Mouse (Mus musculus) kidney, postnatal 25 days (tissue): ENCODE data around the gene Aspg.
A peak's percentile ranks its signal among the peaks of the same experiment; 100 is the strongest.

Experiments
- DNase-seq, 2 experiments: peaks; one replicate each; pipeline ENCODE4 v3.0.0; 2021; ENCODE audit warnings: mixed read lengths in 2 of 2

Gene Aspg

DNA sequence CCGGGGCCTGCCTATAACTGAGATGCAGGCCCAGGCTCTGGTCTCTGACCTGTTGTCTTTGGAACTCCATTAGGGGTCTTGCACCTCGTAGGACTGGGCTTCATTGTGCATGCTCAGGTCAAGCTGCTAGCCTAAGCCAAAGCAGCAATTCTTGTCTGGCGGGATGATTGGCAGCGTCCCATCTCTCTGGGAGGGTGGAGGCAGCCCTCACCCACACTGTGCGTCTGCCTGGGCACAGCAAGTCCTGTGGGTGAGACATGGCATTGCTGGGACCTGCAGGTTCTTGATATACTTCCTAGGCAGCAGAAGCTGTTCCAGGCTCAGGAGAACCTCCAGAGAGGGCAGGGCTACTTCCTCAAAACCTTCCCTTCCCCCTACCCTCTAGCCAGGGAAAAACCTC lies 10.5 kb downstream of the Aspg start:
- DNase-seq, result no peak

GRCm38 (mm10) chr12:112117649-112118048 lies 11.2 kb downstream of the Aspg start:
- no peak for DNase-seq

GRCm38 (mm10) chr12:112121188-112121587 lies 14.7 kb downstream of the Aspg start:
- DNase-seq, result peak; percentile 20 to 62

DNA sequence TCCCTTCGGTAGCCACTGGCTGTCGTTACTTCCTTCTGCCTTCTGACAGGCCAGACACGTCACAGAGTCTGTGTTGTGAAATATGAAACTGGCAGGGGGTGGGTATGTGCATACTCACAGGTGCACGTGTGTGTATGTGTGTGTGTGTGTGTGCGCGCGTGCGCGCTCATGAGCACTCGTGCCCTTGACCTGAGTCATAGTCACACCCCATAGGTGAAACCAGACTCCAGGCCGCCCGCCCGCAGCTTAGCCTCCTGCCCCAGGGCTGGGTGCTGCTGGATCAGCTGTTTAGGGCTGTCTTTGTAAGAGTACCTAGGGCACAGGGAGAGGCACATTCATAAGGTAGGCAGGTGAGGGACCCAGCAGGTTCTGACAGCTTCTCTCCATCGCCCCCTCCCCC lies 19.4 kb downstream of the Aspg start:
- peak; percentile 48 to 78 for DNase-seq

GRCm38 (mm10) chr12:112126931-112127635 lies 20.6 kb downstream of the Aspg start:
- DNase-seq, result no peak

DNA sequence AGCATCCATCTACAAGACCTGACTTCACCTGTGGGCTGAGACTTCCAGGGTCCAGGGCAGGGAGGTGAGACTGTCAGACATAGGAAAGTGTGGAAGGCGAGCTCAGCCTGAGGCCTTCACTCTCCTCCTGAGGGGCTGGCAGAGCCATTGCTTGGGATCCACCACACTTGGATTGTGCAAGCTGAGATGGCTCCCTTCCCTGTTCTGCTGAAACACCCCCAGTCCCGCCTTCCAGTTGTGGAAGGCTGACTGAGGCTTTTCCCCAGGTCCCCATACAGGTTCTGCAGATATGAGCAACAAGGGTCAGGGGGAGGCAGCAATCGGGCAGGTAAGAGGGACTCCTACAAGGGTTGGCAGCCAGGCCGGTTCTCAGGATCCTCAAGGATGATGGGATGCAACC lies 22.0 kb downstream of the Aspg start:
- DNase-seq, result no peak

- DNase-seq, result no peak
These were observed 22.9 kb downstream of the Aspg start for GRCm38 (mm10) chr12:112129300-112129856.

DNA sequence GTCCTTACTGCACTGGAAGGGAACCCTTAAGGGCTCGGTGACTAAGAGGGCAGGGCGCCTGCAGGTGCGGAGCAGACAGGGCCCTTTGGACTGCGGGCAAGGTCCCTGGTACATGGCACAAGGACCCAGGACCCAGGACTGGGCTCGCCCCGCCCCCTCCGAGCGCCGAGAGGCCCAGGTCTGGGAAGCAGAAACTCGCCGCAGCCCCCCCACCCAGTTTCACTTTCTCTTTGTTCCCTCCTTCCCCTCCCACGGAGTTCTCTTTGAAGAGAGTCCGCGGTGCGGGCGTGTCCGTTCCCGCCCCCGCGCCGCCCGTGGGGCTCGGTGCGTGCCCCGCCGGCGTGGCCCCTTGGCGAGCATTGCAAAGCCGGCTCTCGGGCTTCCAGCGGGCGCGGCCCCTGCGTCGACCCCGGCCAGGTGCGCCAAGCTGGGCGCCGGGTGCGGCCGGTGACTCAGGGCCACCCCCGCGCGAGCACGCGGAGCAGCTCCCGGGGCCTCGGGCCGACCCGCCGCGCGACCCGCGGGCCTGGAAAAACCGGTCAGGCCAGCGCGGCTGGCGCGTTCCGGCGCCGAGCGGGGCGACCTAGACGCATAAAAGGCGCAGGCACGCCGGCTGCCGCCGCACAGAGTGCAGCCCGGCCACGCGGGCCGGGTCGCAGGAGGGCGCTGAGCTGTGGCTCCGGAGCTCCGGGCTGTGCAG lies 23.8 kb downstream of the Aspg start:
- peak; percentile 90 to 95 for DNase-seq

DNA sequence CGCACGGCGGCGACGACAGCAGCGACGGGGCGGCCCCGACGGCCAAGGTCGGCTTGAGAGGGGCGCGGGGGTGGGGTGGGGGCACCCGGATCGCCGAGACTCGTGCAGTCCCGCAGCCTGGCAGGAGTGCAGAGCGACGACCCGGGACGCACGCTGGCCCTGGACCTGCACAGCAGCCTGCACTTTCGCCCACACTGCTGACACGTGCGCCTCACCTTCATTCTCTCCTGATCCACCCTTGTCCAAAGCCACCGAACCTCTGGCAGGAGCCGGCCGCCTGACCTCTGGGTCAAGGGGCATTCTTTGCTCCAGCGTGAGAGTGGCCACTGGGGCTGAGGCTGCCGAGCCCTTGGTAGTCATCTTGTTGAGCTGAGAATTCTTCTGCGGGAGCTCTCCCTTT lies 24.5 kb downstream of the Aspg start:
- peak; percentile 73 to 91 for DNase-seq

GRCm38 (mm10) chr12:112140231-112140630 lies 33.8 kb downstream of the Aspg start:
- DNase-seq, result peak; percentile 69

- DNase-seq, result no peak
These were observed 34.3 kb downstream of the Aspg start for GRCm38 (mm10) chr12:112140745-112141144.

DNA sequence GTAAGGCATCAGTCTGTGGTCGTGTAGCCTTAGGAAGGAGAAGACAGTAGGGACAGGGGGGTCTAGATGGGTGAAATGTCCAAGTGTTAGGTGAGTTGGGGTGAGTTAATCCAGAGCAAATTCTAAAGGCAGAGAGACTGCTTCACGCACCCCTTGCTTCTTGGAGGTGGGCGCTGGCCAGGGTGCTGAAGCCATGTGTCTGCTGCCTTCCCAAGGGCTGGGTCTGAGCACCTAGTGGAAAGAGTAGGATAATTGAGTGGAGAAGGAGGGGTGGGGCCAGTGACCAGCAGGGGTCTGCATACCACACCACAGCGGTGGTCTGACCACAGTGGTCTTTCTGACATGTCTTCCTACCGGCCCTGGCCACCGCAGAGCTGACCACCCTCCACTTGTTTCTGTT lies 34.8 kb downstream of the Aspg start:
- peak; percentile 76 to 78 for DNase-seq

DNA sequence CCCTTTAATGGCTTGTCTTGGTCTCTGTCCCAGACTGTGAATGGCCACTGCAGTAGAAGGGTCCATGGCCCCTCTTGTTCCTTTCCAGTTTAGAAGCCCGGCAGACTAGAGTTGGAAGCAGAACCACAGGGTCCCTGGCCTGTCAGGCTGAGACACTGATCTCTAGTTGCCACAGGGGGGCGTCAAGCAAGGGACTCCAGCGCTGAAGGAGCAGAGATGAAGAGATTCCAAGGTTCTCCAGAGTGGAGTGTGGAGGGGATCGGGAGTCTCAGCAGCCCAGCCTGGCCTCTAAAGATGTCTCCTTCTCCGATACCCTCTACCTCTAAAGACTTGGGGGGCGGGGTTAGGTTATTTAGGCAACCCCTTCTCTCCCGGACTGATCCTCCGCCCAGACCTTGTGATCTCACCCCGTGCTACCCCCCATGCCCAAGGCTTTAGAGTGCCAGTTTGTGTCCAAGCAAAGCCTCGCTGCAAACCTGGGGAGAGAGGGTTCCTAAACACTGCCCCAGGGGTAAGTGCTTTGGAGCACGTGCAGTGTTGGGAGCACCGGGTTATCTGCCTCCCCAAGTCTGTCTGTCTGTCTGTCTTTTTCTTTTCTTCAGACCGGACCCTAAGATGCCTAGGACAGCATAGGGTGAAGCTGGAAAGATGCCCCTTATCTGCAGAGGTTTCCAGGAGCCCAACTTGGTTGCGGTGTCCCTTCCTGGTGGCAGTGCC lies 36.8 kb downstream of the Aspg start:
- DNase-seq, result no peak

DNA sequence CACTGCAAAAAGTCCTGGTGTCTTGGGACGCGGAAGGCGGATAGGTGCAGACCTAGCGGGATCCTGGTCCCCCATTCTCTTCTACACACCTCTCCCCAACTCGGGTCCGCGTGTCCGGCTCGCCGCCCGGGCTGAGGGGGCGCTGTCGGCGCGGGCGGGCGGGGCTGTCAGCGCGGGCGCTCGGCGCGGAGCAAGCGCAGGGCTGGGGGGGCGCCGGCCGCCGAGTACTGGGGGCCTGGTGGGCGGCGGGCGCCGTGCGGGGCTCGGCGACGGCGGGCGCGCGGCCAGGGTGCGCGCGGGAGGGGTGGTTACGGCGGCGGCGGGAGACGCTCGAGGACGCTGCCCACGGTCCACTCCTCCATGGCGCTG lies 37.3 kb downstream of the Aspg start:
- no peak for DNase-seq

DNA sequence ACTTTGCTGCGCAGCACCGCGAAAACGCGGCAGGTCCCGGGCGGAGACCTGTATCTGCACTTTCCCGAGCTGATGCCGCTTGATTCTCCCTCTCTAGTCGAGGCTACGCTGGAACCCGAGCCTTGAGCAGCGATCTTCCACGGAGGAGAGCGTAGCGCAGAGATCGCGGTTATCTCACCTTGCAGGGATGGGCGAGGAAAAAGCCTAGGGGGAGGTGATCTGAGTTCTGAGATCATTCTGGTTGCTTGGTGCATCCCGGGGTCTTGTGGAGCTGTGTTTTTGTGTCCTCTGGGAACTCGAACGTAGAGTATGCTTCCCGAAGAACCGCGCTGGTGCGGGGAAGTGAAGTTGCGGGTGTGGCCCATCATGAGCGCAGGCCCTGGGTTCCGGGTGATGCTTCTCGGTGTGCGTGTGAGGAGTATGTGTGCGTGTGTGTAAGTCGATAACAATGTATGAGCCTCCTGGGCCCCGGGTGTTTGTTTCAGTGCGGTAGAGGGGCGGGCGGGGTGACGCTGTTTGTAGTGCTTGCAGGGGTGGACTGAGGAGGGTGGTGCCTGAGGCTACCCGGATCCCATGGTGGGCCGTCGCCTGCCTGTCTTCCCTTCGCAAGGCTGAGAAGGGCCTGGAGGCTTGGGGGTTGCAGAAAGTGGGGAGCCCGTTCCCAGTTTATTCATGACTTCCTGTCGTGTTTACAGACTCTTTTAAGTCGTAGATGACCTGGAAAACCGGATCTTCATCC lies 38.1 kb downstream of the Aspg start:
- DNase-seq, result no peak

DNA sequence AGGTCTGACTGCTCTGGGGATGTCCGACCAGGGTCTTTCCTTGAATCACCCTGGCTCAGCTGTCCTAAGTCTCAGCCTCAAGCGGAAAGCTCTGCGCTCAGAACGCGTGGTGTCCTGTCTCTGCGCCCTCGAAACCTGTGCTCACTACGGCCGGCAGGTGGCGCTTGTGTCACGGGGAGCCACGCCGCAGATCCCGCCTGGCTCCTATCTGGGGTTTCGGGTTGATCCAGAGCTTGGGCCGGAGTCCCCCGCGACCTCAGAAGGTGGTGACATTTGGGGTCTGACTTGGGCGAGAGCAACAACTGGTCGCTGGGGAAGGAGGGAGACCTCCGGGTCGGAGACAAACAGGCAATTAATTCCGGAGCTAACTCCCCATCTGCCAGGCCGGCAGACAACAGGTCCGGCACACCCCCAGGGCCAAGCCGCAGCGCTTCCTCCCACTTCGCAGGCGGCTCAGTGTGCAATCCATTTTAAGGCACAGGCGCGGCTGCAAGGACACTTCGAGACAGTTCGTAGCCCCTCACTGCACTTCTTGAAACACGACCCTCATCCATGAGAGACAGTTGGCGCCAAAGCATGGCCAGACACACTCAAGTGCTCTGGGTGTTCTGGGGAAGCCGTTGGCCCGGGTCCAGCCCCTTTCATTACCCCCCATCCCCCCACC lies 38.9 kb downstream of the Aspg start:
- DNase-seq, result peak; percentile 81 to 85

DNA sequence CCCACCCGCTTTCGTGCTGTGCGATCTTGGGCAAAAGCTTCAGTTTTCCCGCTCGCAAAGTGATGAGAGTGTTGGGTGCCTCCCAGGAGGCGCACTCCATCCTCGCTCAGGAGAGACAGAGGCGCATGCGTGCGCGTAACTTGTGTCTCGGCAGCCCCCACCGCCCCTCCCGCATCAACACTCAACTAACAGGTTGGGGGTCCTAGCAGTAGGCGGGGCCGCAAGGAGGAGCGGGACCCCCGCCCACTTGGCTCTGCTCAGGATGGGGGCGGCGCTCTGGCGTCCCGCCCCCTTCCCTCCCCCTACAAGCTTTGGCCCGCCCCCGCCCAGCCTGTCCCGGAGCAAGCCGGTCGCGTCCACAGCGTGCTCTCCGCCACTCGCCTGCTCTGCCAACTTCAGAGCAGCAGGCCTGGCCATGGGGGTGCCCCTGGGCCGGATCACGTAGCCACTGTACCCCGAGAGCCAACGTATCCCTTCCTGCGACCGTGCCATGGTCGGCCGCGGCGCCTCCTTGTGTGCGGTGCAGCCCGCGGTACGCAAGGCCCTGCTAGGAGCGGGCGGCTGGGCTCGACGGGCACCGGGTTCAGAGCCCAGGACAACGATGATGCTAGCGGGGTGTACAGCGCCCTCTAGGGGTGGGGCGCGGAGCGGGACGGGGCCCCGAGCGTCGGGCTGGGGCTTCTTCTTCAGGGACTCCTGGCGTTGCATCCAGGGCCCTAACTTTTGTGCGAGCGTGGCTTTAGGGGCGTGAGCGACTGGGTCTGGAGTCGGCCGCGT lies 39.6 kb downstream of the Aspg start, which contains the start of gene Kif26a:
Gene Kif26a (plus strand): TSS at position 334 of the 777 bp plus-strand sequence.
- peak; percentile 62 to 80 for DNase-seq

DNA sequence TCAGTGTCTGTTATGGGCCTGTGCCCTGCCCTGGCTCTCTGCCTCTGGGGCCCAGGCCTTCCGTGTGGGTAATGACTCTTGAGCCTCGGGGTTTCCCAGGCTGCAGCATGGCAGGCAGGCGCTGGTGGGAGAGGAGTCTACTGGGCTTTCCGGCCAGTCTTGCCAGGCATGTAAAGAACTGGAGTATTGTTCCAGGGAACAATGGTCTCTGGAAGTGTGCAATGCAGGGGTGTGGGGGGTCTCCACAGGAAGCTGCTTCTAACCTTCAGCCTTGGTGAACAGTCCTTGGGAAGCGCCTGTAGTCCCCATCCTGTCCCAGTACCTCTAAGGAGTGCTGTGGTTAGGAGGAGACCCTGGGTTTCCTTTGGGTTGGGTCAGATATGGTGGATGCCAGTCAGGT lies 40.9 kb downstream of the Aspg start:
- no peak for DNase-seq

GRCm38 (mm10) chr12:112150011-112150410 lies 43.5 kb downstream of the Aspg start:
- DNase-seq, result no peak

GRCm38 (mm10) chr12:112151244-112151979 lies 44.9 kb downstream of the Aspg start:
- DNase-seq, result peak; percentile 86 to 93

GRCm38 (mm10) chr12:112151980-112152362 lies 45.5 kb downstream of the Aspg start:
- DNase-seq, result no peak
